ENCODE assay signal across 22 mouse cellular contexts in the genomic region with DNA sequence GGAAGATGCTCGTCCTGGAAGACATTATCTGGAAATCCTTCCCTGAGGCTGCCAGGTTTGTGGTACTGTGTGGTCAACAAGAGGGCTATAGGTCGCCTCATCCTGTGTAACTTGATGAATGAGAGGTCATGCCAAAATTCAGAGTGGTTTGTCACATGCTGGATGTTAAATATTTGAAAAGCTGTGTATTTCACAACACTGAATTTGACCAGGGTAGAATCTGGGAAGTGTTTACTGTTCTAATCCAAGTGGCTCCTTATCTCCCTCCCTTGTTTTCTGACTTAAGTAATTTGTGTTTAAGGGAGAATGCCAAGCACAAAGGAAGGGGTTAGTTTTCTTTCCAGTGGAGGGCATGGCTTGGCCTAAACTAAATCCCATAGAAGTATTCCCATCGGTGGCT. TPM values are rescaled to one million over a fixed set of nuclear protein-coding genes. Genes with fewer than 3 reads are reported as not detected.
DNase-seq lines count a peak whose midpoint lies in the region; ATAC-seq lines count a peak whose summit lies in the region.
"Had no signal": no experiment of that assay in that cellular context is flagged by ENCODE, and none has a peak within 500 bp of the region (broad histone marks: within the 10 kb centered on the region; RNA-seq: fewer than 3 reads in every experiment).

No protein-coding gene starts in this region.

- H3K27me3 ChIP-seq in liver, embryonic 15.5 days, result no peaks in the 10 kb centered on the region
- H3K27me3 ChIP-seq: CH12.LX; embryonic facial prominence, embryonic 13.5 days; forebrain, embryonic 13.5 days; heart, embryonic 15.5 days had no signal

- H3K4me1 ChIP-seq in liver, embryonic 15.5 days (replicated peaks), result peaks cover 14% of the 10 kb centered on the region; the same call in 1 of the 2 replicates
- H3K4me1 ChIP-seq: embryonic facial prominence, embryonic 13.5 days; forebrain, embryonic 13.5 days; heart, embryonic 15.5 days; hindbrain, embryonic 10.5 days had no signal

- no peak overlapping the region for H3K4me3 ChIP-seq in liver, embryonic 15.5 days (replicated peaks)
- H3K4me3 ChIP-seq: embryonic facial prominence, embryonic 13.5 days; forebrain, embryonic 13.5 days; heart, adult 2 months; heart, embryonic 15.5 days; hindbrain, embryonic 10.5 days had no signal

- no peaks in the 10 kb centered on the region for H3K9me3 ChIP-seq in liver, embryonic 15.5 days (replicated peaks)
- H3K9me3 ChIP-seq: embryonic facial prominence, embryonic 13.5 days; forebrain, embryonic 13.5 days; heart, embryonic 15.5 days; hindbrain, embryonic 10.5 days had no signal

- DNase-seq in liver, result no peak
- DNase-seq in lung, postnatal 25 days (ENCODE audit: low spot score), result peak; percentile 70
- no peak for DNase-seq in lung, postnatal 4 days
- peak; percentile 67 for DNase-seq in adipocyte (ENCODE audit: low spot score)
- no peak for DNase-seq in thymus, postnatal 14 days
- DNase-seq in cerebellum, postnatal 36 days, result no peak
- DNase-seq: adrenal gland, postnatal 14 days; cerebellum, adult 11-12 months; cerebellum, adult 9-10 months; cerebellum, postnatal 25 days; forebrain, postnatal 0 days; gastrocnemius, postnatal 14 days; heart, adult 2 months; heart, postnatal 14 days had no signal

- 39% methylated on average over 3 of the region's 3 CpGs for WGBS in liver, embryonic 15.5 days (ENCODE audit: insufficient replicate concordance)

- no peak overlapping the region for H3K4me2 ChIP-seq in liver, embryonic 15.5 days
- H3K4me2 ChIP-seq: embryonic facial prominence, embryonic 13.5 days; forebrain, embryonic 13.5 days; heart, embryonic 11.5 days; heart, embryonic 15.5 days; hindbrain, embryonic 14.5 days had no signal

- no peak overlapping the region for H3K9ac ChIP-seq in liver, embryonic 15.5 days
- H3K9ac ChIP-seq: embryonic facial prominence, embryonic 13.5 days; forebrain, embryonic 13.5 days; forebrain, postnatal 0 days; heart, embryonic 15.5 days; hindbrain, embryonic 14.5 days had no signal

- H3K27ac ChIP-seq in liver, embryonic 15.5 days (replicated peaks), result no peak overlapping the region
- H3K27ac ChIP-seq: embryonic facial prominence, embryonic 13.5 days; forebrain, embryonic 13.5 days; heart, adult 2 months; heart, embryonic 15.5 days; hindbrain, embryonic 10.5 days; hindbrain, embryonic 14.5 days had no signal

- ATAC-seq in liver, embryonic 15.5 days (ENCODE audit: insufficient read depth), result peak; percentile 46; the same call in 1 of the 2 replicates
- ATAC-seq: forebrain, embryonic 13.5 days; forebrain, postnatal 0 days had no signal

- H3K36me3 ChIP-seq in liver, embryonic 15.5 days (replicated peaks), result no peaks in the 10 kb centered on the region
- H3K36me3 ChIP-seq: embryonic facial prominence, embryonic 13.5 days; heart, embryonic 15.5 days; hindbrain, embryonic 10.5 days had no signal

RNA-seq across cellular contexts. Expression of a gene that starts 18.3 kb away (rescaled TPM):
- not detected in 2 replicates for polyA plus RNA-seq in liver, embryonic 15.5 days (2015; fragmentation: Nextera tagmentation; extraction: Ambion mirVana)

Comparison
In these comparisons a context has a peak if more than half of its experiments do, and no peak if none do; other contexts are left out.
1. DNase-seq: peak in lung, postnatal 25 days (single experiment) and adipocyte (single experiment); none in liver (single experiment), lung, postnatal 4 days (0 of 2), thymus, postnatal 14 days (single experiment) and cerebellum, postnatal 36 days (0 of 2).